Mouse (Mus musculus) MEL (cell line): ENCODE results near the gene Mip.

ENCODE experiments used
- CHD2 ChIP-seq: IDR thresholded peaks from 2 replicates; pipeline ENCODE4 v1.6.1; 2011; ENCODE audit warnings: low read length, improper control_type of control experiment
- CTCF ChIP-seq, 3 experiments: IDR thresholded peaks in 2 of 3; conservative IDR thresholded peaks in 1 of 3; 2 replicates each; pipeline ENCODE4 v1.5.1; 2011 to 2012; ENCODE audit warnings: low read length in 3 of 3, low read depth in 2 of 3, mild to moderate bottlenecking in 2 of 3, improper control_type of control experiment in 1 of 3, inconsistent platforms in 1 of 3, mixed read lengths in 1 of 3, moderate library complexity in 1 of 3; ENCODE audit not compliant: control insufficient read depth in 1 of 3, insufficient read depth in 1 of 3, poor library complexity in 1 of 3, severe bottlenecking in 1 of 3
- EP300 ChIP-seq, 2 experiments: IDR thresholded peaks; 2 replicates each; pipeline ENCODE4 v1.6.1; 2011; ENCODE audit warnings: improper control_type of control experiment in 2 of 2, low read length in 2 of 2, low read depth in 1 of 2, mild to moderate bottlenecking in 1 of 2
- GATA1 ChIP-seq: IDR thresholded peaks from 2 replicates; pipeline ENCODE4 v1.6.1; 2011; ENCODE audit warnings: low read depth, low read length, improper control_type of control experiment
- MAX ChIP-seq: IDR thresholded peaks from 2 replicates; pipeline ENCODE4 v1.6.1; 2011; ENCODE audit warnings: low read length, improper control_type of control experiment
- NELFE ChIP-seq: IDR thresholded peaks from 2 replicates; pipeline ENCODE4 v1.6.1; 2011; ENCODE audit warnings: low read depth, low read length, improper control_type of control experiment
- POLR2A ChIP-seq, 2 experiments: IDR thresholded peaks; 2 replicates each; pipeline ENCODE4 v1.6.1; 2011 to 2012; ENCODE audit warnings: low read length in 2 of 2, mild to moderate bottlenecking in 2 of 2, control low read depth in 1 of 2, improper control_type of control experiment in 1 of 2, low read depth in 1 of 2, moderate library complexity in 1 of 2; ENCODE audit not compliant: control insufficient read depth in 1 of 2, insufficient read depth in 1 of 2, poor library complexity in 1 of 2
- POLR2AphosphoS2 ChIP-seq: IDR thresholded peaks from 2 replicates; pipeline ENCODE4 v1.6.1; 2011; ENCODE audit warnings: low read length, improper control_type of control experiment
- POLR2AphosphoS5 ChIP-seq: IDR thresholded peaks from 2 replicates; pipeline ENCODE4 v1.6.1; 2012; ENCODE audit warnings: low read depth, borderline replicate concordance, mild to moderate bottlenecking, inconsistent platforms, low read length, moderate library complexity, mixed read lengths
- RAD21 ChIP-seq: IDR thresholded peaks from 2 replicates; pipeline ENCODE4 v1.6.1; 2011; ENCODE audit warnings: mild to moderate bottlenecking, low read depth, low read length, improper control_type of control experiment
- RCOR1 ChIP-seq: IDR thresholded peaks from 2 replicates; pipeline ENCODE4 v1.6.1; 2012; ENCODE audit warnings: low read depth, mild to moderate bottlenecking, inconsistent platforms, low read length, improper control_type of control experiment
- TCF12 ChIP-seq: IDR thresholded peaks from 2 replicates; pipeline ENCODE4 v1.6.1; 2014; ENCODE audit warnings: low read depth, mild to moderate bottlenecking, inconsistent platforms, low read length, improper control_type of control experiment, moderate library complexity

GRCm38 (mm10) chr10:128227592-128227991 is 2.0 kb downstream of the Mip start:
- TF ChIP-seq MAX (no peak), CTCF (IDR thresholded peaks at IDR 0.05 in 2 of 3, conservative IDR thresholded peaks at IDR 0.05 in 1 of 3; ENCODE audit: control insufficient read depth in 1 of 3, insufficient read depth in 1 of 3, low read depth in 2 of 3, low read length in 3 of 3, poor library complexity in 1 of 3, severe bottlenecking in 1 of 3) (no peak), RAD21 (no peak), POLR2A (IDR thresholded peaks at IDR 0.05; ENCODE audit: control insufficient read depth in 1 of 2, insufficient read depth in 1 of 2, low read depth in 1 of 2, low read length in 2 of 2, poor library complexity in 1 of 2) (no peak), EP300 (IDR thresholded peaks at IDR 0.05; ENCODE audit: low read depth in 1 of 2, low read length in 2 of 2) (no peak), RCOR1 (no peak), NELFE (no peak), POLR2AphosphoS5 (no peak), CHD2 (no peak), POLR2AphosphoS2 (no peak), TCF12 (no peak), GATA1 (no peak)
